Mouse (Mus musculus): ENCODE measurements around the gene Stk38.

DNA sequence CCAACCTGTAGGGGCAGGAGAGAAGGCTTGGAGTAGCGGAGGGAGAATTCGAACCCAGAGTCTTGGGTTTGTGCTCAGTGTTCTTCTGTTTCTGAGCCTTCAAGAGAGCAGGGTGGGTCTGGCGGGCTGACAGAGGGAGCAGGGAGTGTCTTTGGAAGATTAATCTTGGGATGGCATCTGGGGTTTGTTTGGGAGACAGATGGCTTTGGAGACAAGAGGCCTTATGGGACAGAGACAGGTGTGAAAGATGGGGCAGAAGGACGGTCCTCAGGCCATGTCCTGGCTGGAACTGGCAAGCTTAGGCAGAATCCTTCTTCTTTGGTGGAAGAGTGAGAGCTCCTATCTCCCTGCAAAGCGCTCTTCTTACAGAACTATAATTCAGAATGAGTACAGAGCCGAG lies 45.3 kb upstream of the Stk38 start:
- TF ChIP-seq MAFK (IDR thresholded peaks at IDR 0.05; ENCODE audit: insufficient read depth, low read depth, low read length), result no peak
- TF ChIP-seq ZC3H11A (IDR thresholded peaks at IDR 0.05; ENCODE audit: borderline replicate concordance, low read depth, low read length), result no peak
